Mouse (Mus musculus) left cerebral cortex, postnatal 10 days (tissue): ENCODE data around the gene Usp31. TPM values are rescaled to one million over a fixed set of nuclear protein-coding genes. Genes with fewer than 3 reads are reported as not detected.

Experiments used
- total RNA-seq, 2 experiments: library from RNA; stranded (reverse); gene quantifications; 2 replicates each; pipeline ENCODE4 v1.2.3; 2021

Usp31 gene
- total RNA-seq, 2 experiments from 2014 or later, result 45.5 to 48.1 TPM

Other genes starting within 250 kb of the Usp31 start
- under 1 TPM; 0.14 to 0.15 TPM for gene Scnn1g, start 27.2 kb upstream of the Usp31 start, total RNA-seq
- gene Scnn1b, start 157.8 kb upstream of the Usp31 start, total RNA-seq, result not detected